Mouse (Mus musculus) gastrocnemius, adult 2 months (tissue): ENCODE data around the gene Nme4. TPM values are rescaled to one million over a fixed set of nuclear protein-coding genes. Genes with fewer than 3 reads are reported as not detected.
A peak's percentile ranks its signal among the peaks of the same experiment; 100 is the strongest.

Experiments
- DNase-seq: peaks from one replicate; pipeline ENCODE4 v3.0.0; 2022
- H3K27ac ChIP-seq: fragments of 200-600 bp; 2 replicates; pipeline ENCODE4 v1.8.1; 2022; ENCODE audit warnings: mild to moderate bottlenecking
- H3K4me3 ChIP-seq: fragments of 200-600 bp; 2 replicates; pipeline ENCODE4 v1.8.1; 2022; ENCODE audit warnings: mild to moderate bottlenecking, moderate library complexity
- CTCF ChIP-seq: fragments of 200-600 bp; IDR thresholded peaks from 2 replicates; pipeline ENCODE4 v1.8.1; 2022; ENCODE audit warnings: antibody characterized with exemption, mild to moderate bottlenecking, moderate library complexity
- intact Hi-C: fragments of 180-260 bp; cut with DNase I; formaldehyde crosslinking; loops from one replicate; pipeline ENCODE4 v1.15.1; 2025
- total RNA-seq, 2 experiments: library from RNA; stranded (reverse); gene quantifications; 2 replicates each; pipeline ENCODE4 v1.2.3; 2021

Gene Nme4
- total RNA-seq, 2 experiments from 2014 or later: 1.6 to 2.5 TPM

- Histone ChIP-seq H3K27ac (peak overlapping the region; percentile 94), H3K4me3 (peak overlapping the region; percentile 85)
- DNase-seq: no peak
- intact Hi-C loops: no loop called here
- no peak for TF ChIP-seq CTCF
These were observed 25.3 kb downstream of the Nme4 start for GRCm38 (mm10) chr17:26070136-26070535.

GRCm38 (mm10) chr17:26068831-26069739 lies 26.3 kb downstream of the Nme4 start, which contains the start of gene Rab11fip3:
Rab11fip3 (minus strand) TSS chr17:26069555.
- peak; percentile 90 for DNase-seq
- intact Hi-C loops: loop anchor here (1.0 kb wide), 1 partner anchor 14 kb away; no protein-coding TSS in a partner anchor
- no peak for TF ChIP-seq CTCF
- H3K27ac ChIP-seq: peak within 1 kb of the TSS; percentile 94
- peak within 1 kb of the TSS; percentile 85 for H3K4me3 ChIP-seq

GRCm38 (mm10) chr17:26068024-26068830 lies 27.2 kb downstream of the Nme4 start:
- intact Hi-C loops: loop anchor here (1.0 kb wide), 1 partner anchor 13 kb away; no protein-coding TSS in a partner anchor

GRCm38 (mm10) chr17:26066488-26067020 lies 28.8 kb downstream of the Nme4 start:
- H3K27ac ChIP-seq: peak overlapping the region; percentile 94
- intact Hi-C loops: no loop called here
- no peak for TF ChIP-seq CTCF
- DNase-seq: no peak
- peak overlapping the region; percentile 85 for H3K4me3 ChIP-seq

More at GRCm38 (mm10) chr17:26068024-26068830, 27.2 kb downstream of the Nme4 start:
- peak; percentile 84 for DNase-seq
- Histone ChIP-seq H3K27ac (peak overlapping the region; percentile 94), H3K4me3 (peak overlapping the region; percentile 85)
- TF ChIP-seq CTCF: no peak

GRCm38 (mm10) chr17:26064916-26065315 lies 30.5 kb downstream of the Nme4 start:
- intact Hi-C loops: no loop called here
- no peak for DNase-seq
- no peak for TF ChIP-seq CTCF
- Histone ChIP-seq H3K4me3 (peak overlapping the region; percentile 85), H3K27ac (peak overlapping the region; percentile 94)

GRCm38 (mm10) chr17:26057787-26058567 lies 37.4 kb downstream of the Nme4 start:
- H3K27ac ChIP-seq: peak overlapping the region; percentile 92
- intact Hi-C loops: no loop called here
- TF ChIP-seq CTCF: no peak
- DNase-seq: peak; percentile 71
- peak overlapping the region; percentile 49 for H3K4me3 ChIP-seq

- peak overlapping the region; percentile 92 for H3K27ac ChIP-seq
- no peak for DNase-seq
- intact Hi-C loops: no loop called here
- peak overlapping the region; percentile 49 for H3K4me3 ChIP-seq
- TF ChIP-seq CTCF: no peak
These were observed 38.1 kb downstream of the Nme4 start for GRCm38 (mm10) chr17:26057278-26057677.

- TF ChIP-seq CTCF: no peak
- H3K4me3 ChIP-seq: peak overlapping the region; percentile 34
- peak overlapping the region; percentile 92 for H3K27ac ChIP-seq
- intact Hi-C loops: loop anchor here (1.0 kb wide), 1 partner anchor 13 kb away; no protein-coding TSS in a partner anchor
- no peak for DNase-seq
These were observed 40.2 kb downstream of the Nme4 start for GRCm38 (mm10) chr17:26055164-26055563.

- Histone ChIP-seq H3K27ac (peak overlapping the region; percentile 92), H3K4me3 (peak overlapping the region; percentile 34)
- intact Hi-C loops: no loop called here
- no peak for TF ChIP-seq CTCF
- DNase-seq: peak; percentile 61
These were observed 41.1 kb downstream of the Nme4 start for GRCm38 (mm10) chr17:26054133-26054845.

GRCm38 (mm10) chr17:26052706-26053105 lies 42.7 kb downstream of the Nme4 start:
- TF ChIP-seq CTCF: no peak
- no peak for DNase-seq
- Histone ChIP-seq H3K27ac (peak overlapping the region; percentile 92), H3K4me3 (no peak overlapping the region)
- intact Hi-C loops: no loop called here

- Histone ChIP-seq H3K27ac (peak overlapping the region; percentile 92), H3K4me3 (no peak overlapping the region)
- TF ChIP-seq CTCF: no peak
- no peak for DNase-seq
- intact Hi-C loops: no loop called here
These were observed 43.3 kb downstream of the Nme4 start for GRCm38 (mm10) chr17:26052074-26052473.
